21 mouse cellular contexts compared by ENCODE assay signal in genomic region chr12:54225610-54226009, GRCm38 (mm10). TPM values are rescaled to one million over a fixed set of nuclear protein-coding genes. Genes with fewer than 3 reads are reported as not detected.
DNase-seq lines count a peak whose midpoint lies in the region; ATAC-seq lines count a peak whose summit lies in the region.
"Had no signal": no experiment of that assay in that cellular context is flagged by ENCODE, and none has a peak within 500 bp of the region (broad histone marks: within the 10 kb centered on the region; RNA-seq: fewer than 3 reads in every experiment).

No protein-coding gene starts in this region.

- no peak overlapping the region for H3K4me2 ChIP-seq in hindbrain, embryonic 12.5 days (replicated peaks)
- H3K4me2 ChIP-seq: embryonic facial prominence, embryonic 13.5 days; forebrain, embryonic 13.5 days; forebrain, embryonic 15.5 days had no signal

- ATAC-seq in hindbrain, embryonic 12.5 days (ENCODE audit: low FRiP score): no peak
- ATAC-seq: activated CD4-positive, CD25-positive, alpha-beta regulatory T cell, adult 4 months; forebrain, embryonic 13.5 days; forebrain, embryonic 15.5 days; forebrain, postnatal 0 days; Patski had no signal

- 0 out of 2 replicates have a peak, but pooled peaks cover 3% of the 10 kb centered on the region for H3K4me1 ChIP-seq in hindbrain, embryonic 12.5 days
- H3K4me1 ChIP-seq: embryonic facial prominence, embryonic 13.5 days; forebrain, embryonic 15.5 days had no signal

- H3K9me3 ChIP-seq in hindbrain, embryonic 12.5 days (replicated peaks): no peaks in the 10 kb centered on the region
- H3K9me3 ChIP-seq: embryonic facial prominence, embryonic 13.5 days; forebrain, embryonic 13.5 days; forebrain, embryonic 15.5 days had no signal

- H3K27ac ChIP-seq in hindbrain, embryonic 12.5 days: no peak overlapping the region
- H3K27ac ChIP-seq: embryonic facial prominence, embryonic 13.5 days; forebrain, embryonic 13.5 days; forebrain, embryonic 15.5 days had no signal

- no peak overlapping the region for H3K9ac ChIP-seq in hindbrain, embryonic 12.5 days
- H3K9ac ChIP-seq: embryonic facial prominence, embryonic 13.5 days; forebrain, embryonic 13.5 days; forebrain, embryonic 15.5 days; forebrain, postnatal 0 days had no signal

- DNase-seq in heart, adult 11 months: peak; percentile 63
- no peak for DNase-seq in heart, postnatal 14 days
- DNase-seq in ES-CJ7 (ENCODE audit: low read depth, low spot score) (peak; percentile 38), R1 (ENCODE audit: low read depth, low spot score) (peak; percentile 81)
- no peak for DNase-seq in gastrocnemius, postnatal 4 days (ENCODE audit: low spot score in 2 of 2)
- DNase-seq: adrenal gland, adult 8-10 months; adrenal gland, postnatal 14 days; adrenal gland, postnatal 36 days; cerebellum, adult 11-12 months; cerebellum, adult 2 months; cerebellum, adult 9-10 months; cerebellum, postnatal 10 days; cerebellum, postnatal 25 days; forebrain, postnatal 0 days had no signal

- H3K27me3 ChIP-seq in hindbrain, embryonic 12.5 days: no peaks in the 10 kb centered on the region
- H3K27me3 ChIP-seq: embryonic facial prominence, embryonic 13.5 days; forebrain, embryonic 13.5 days; forebrain, embryonic 15.5 days; Patski had no signal

- intact Hi-C loops in heart, postnatal 14 days (cut with DNase I): no loop called here

- H3K4me3 ChIP-seq in hindbrain, embryonic 12.5 days: no peak overlapping the region
- H3K4me3 ChIP-seq: embryonic facial prominence, embryonic 13.5 days; forebrain, embryonic 13.5 days; forebrain, embryonic 15.5 days had no signal

- 73% methylated on average over 4 of the region's 4 CpGs for WGBS in hindbrain, embryonic 12.5 days

- H3K36me3 ChIP-seq in hindbrain, embryonic 12.5 days: no peaks in the 10 kb centered on the region
- H3K36me3 ChIP-seq: embryonic facial prominence, embryonic 13.5 days; forebrain, embryonic 15.5 days; G1E had no signal

RNA-seq across cellular contexts. Expression of gene Egln3, which starts 21.9 kb away (rescaled TPM):
- total RNA-seq in heart, postnatal 14 days (2021): 10 to 100 TPM; 65.7 to 75.7 TPM
- total RNA-seq in gastrocnemius, postnatal 4 days (2021): 10 to 100 TPM; 22.0 to 22.9 TPM
- polyA plus RNA-seq in hindbrain, embryonic 12.5 days (2016; fragmentation: Nextera tagmentation; extraction: Ambion mirVana): 6.2 and 7.3 TPM in 2 replicates
- polyA plus RNA-seq: G1E had no signal

Comparison
In these comparisons a context has a peak if more than half of its experiments do, and no peak if none do; other contexts are left out.
1. DNase-seq: peak in heart, adult 11 months (single experiment), ES-CJ7 (single experiment) and R1 (single experiment); none in heart, postnatal 14 days (0 of 2) and gastrocnemius, postnatal 4 days (0 of 2).